Mouse (Mus musculus): Measurements from ENCODE around the gene Arsb.

The Arsb gene

DNA sequence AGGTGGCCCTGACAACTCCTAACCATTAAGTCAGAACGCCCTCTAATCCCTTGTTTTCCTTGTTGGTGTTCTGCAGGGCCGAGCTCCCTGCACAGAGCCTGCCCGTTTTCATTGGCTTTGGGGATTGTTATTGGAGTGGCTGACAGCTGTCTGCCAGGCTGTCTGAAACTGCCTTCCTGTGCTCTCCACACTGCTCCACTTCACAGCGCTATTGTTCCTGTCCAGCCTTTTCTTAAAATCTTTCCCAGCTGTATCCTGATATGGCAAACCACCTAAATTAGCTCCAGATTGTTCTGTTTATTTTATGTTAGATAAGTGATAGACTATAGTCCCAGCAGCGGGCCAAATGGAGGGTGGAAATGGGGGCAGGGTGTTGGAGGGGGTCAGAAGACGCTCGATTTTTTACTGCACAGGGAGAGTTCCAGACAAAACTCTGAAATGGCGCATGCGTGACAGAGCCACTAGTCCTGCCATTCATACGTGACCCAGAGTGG, 67.8 kb downstream of the Arsb start:
- peak; percentile 75 for ATAC-seq (ENCODE audit: insufficient number of reproducible peaks, low FRiP score, low TSS enrichment)

DNA sequence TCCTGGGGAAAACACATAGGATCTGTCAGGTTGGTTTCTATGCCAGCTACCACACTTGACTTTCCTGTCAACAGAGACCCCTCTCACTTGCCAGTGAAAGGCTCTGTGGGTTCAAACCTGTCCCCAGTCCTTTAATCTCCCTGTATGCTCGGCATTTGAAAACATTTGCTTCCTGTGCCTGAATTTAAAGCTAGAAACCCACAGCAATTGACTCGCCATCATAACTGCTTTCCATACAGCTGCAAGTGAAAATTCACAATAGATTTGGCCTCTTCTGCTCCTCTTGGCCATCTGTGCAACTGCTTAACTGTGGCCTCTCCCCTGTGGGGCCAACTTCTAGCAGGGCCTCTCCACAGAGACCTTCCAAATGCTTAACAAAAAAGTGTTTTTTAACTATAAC, 68.3 kb downstream of the Arsb start:
- ATAC-seq (ENCODE audit: insufficient number of reproducible peaks, low FRiP score, low TSS enrichment): no peak

DNA sequence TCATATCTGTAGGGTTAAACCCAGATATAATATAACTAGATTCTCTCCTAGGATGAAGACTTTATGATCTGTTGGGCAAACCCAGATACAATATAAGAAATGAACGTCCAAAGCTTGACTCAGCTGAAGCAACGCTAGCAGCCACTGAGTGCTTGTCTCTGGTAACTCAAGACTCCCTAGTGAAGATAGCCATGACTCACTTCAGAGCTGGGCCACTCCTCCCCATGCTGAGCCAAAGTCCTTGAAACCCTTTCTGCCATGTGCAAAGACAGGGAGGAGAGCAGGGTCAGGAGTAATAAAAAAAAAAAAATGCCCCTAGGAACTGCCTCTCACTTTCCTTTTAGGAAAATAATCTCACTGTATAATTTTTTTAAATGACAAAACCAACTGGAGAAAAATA, 68.7 kb downstream of the Arsb start:
- ATAC-seq (ENCODE audit: insufficient number of reproducible peaks, low FRiP score, low TSS enrichment): no peak

DNA sequence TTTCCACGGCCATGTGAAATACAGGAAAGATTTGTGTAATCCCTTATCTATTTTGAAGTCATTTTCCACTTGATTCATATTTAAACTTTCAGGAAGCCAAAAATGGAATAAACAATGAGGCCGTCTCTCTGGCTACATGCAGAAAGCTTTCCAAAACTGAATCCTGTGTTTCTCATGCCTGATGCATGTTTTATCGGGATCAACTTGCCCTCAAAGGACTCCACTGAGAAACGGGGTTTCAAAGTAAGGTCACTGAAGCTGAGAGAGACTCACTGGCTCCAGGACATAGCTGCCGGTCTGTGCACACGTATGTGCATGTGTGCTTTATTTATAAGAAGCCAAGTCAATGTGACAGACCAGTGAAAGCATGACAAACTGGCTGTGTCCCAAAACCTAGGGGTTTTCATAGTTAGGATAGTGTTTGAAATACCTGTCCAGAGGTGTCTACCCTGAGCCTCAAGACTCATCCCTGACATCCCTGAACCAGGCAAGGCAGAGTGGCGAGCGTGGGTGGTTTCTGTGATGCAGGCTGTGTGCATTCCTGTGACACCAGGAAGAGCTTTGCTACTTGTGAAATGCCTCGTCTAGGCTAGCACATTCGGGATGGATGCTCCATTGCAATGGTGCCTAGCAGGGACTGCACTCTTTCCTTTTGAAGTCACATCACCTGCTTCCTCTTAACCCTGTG, 75.5 kb downstream of the Arsb start:
- ATAC-seq (ENCODE audit: insufficient number of reproducible peaks, low FRiP score, low TSS enrichment): no peak

GRCm38 (mm10) chr13:93847614-93848013, 76.2 kb downstream of the Arsb start:
- no peak for ATAC-seq (ENCODE audit: insufficient number of reproducible peaks, low FRiP score, low TSS enrichment)

- ATAC-seq (ENCODE audit: insufficient number of reproducible peaks, low FRiP score, low TSS enrichment): no peak
These were observed 77.2 kb downstream of the Arsb start for GRCm38 (mm10) chr13:93848615-93849014.

DNA sequence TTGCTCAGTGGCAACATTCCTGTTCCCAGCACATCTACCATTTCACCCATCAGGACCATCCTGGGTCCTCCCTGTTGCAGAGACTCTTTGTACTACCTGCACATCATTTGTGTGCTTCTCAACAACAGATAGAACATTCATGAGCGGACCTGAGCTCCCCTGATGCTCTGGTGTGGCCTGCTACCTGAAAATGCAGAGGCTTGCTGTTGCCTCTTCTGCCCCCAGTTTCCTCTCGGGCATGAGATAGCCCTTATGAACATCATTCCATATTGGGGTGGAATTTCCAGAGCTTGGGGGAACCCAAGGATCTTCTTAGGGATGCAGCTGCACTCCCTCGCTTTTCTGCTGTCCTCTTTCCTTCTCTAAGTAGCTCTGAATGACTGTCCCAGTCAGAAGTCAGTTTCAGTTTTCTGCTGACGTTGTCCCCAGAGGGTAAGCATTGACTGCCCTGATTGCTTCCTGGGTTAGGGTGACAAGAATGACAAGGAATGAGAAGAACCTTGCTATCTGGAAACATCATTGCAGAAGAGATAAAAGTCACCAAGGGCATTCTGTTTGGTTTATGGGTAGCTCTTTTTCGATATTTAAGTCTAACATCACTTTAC, 78.4 kb downstream of the Arsb start:
- no peak for ATAC-seq (ENCODE audit: insufficient number of reproducible peaks, low FRiP score, low TSS enrichment)

DNA sequence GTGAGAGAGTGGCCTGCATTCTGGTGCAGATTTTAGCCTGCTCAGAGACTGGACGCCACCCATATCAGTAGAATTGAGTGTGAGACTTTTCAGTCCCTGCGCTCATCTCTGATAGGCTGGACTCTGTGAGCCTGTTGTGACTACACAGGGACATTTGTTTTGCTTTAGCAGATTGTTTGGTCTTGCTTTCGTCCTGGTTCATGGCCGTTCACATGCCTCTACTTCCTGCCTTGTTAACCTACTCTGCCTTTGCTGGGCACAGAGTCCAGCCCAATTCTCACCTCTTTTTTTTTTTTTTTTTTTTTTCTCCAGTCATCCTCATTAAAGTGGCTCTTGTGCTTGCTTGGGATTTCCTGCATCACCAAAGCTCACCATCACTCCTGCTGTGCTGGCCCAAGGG, 79.2 kb downstream of the Arsb start:
- no peak for ATAC-seq (ENCODE audit: insufficient number of reproducible peaks, low FRiP score, low TSS enrichment)

- ATAC-seq (ENCODE audit: insufficient number of reproducible peaks, low FRiP score, low TSS enrichment): no peak
These were observed 81.1 kb downstream of the Arsb start for GRCm38 (mm10) chr13:93852419-93853138.

GRCm38 (mm10) chr13:93853767-93854166, 82.3 kb downstream of the Arsb start:
- no peak for ATAC-seq (ENCODE audit: insufficient number of reproducible peaks, low FRiP score, low TSS enrichment)

- no peak for ATAC-seq (ENCODE audit: insufficient number of reproducible peaks, low FRiP score, low TSS enrichment)
These were observed 82.9 kb downstream of the Arsb start for GRCm38 (mm10) chr13:93854325-93854724.

GRCm38 (mm10) chr13:93854966-93855562, 83.6 kb downstream of the Arsb start:
- no peak for ATAC-seq (ENCODE audit: insufficient number of reproducible peaks, low FRiP score, low TSS enrichment)

DNA sequence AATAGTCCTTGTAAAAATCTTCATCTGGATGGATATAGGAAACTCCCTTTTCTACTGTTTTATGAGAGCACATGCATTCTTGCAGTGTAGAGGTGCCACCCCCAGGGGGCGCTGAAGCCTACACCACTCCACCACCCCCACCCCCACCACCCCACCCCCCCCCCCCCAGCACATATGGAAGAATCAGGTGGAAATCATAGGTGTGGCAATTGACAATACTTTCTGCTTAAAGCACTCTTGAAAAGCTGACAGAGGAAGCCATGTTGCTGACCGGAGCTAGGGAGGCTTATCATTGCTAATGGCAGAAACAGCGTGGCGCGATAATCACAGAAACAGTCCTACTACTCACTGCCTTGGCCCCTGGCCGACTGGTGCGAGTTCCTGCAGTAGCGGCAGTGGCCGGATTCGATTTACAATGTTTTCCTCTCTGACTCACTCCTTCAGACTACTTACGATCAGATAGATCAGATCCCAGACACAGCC, 84.3 kb downstream of the Arsb start:
- no peak for ATAC-seq (ENCODE audit: insufficient number of reproducible peaks, low FRiP score, low TSS enrichment)

- ATAC-seq (ENCODE audit: insufficient number of reproducible peaks, low FRiP score, low TSS enrichment): no peak
These were observed 89.8 kb downstream of the Arsb start for GRCm38 (mm10) chr13:93861211-93861610.

- ATAC-seq (ENCODE audit: insufficient number of reproducible peaks, low FRiP score, low TSS enrichment): no peak
These were observed 92.8 kb downstream of the Arsb start for GRCm38 (mm10) chr13:93864066-93864740.

GRCm38 (mm10) chr13:93866638-93867037, 95.2 kb downstream of the Arsb start:
- 0 out of 2 replicates have a peak, but pooled peaks have one; percentile 37 for ATAC-seq (ENCODE audit: insufficient number of reproducible peaks, low FRiP score, low TSS enrichment)

GRCm38 (mm10) chr13:93871681-93872080, 100.3 kb downstream of the Arsb start:
- ATAC-seq (ENCODE audit: insufficient number of reproducible peaks, low FRiP score, low TSS enrichment): no peak

DNA sequence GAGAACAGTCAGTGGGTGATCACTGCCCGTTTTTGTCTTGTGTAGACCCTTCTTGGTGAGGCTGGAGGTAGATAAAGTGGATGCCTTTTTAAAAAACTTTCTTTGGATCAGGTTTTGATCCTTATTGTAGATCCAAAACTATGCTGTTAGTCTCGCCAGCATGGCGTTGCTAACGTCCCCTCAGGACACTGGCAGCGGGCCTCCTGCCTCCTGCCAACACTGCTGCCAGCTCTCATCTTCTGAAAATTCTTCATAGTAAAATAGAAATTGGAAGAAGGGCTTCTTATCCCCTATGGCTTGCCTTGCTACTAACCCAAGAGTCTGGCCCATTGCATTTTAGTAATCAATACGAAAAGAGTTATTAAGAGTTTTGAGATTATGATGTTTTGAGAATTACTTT, 101.2 kb downstream of the Arsb start:
- no peak for ATAC-seq (ENCODE audit: insufficient number of reproducible peaks, low FRiP score, low TSS enrichment)

GRCm38 (mm10) chr13:93877924-93878323, 106.5 kb downstream of the Arsb start:
- ATAC-seq (ENCODE audit: insufficient number of reproducible peaks, low FRiP score, low TSS enrichment): no peak

DNA sequence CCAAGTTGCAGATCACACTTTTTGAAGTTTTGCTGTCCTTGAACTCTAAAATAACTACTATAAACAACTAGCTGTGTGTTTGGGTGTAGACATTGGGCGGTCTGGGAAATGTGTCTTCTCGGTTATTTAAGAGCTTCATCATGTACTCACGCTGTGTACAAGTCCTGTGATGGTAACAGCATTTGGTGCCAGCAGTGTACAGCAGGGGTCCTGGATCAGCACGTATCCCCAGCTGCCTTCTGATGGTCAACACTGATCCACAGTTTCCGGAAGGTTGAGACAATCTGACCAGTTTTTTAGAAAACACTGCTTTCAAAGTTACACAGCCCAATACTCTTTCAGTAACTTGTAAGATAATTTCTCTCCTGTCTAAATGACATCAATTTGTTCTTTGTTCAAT, 108.0 kb downstream of the Arsb start:
- ATAC-seq (ENCODE audit: insufficient number of reproducible peaks, low FRiP score, low TSS enrichment): no peak
